Mouse (Mus musculus): Measurements from ENCODE around the gene Slc39a11. TPM values are rescaled to one million over a fixed set of nuclear protein-coding genes. Genes with fewer than 3 reads are reported as not detected.

Slc39a11 gene
- polyA plus RNA-seq, 1 experiment from 2014 or later, result 16.8 TPM

- H3K36me3 ChIP-seq, result no peaks in the 10 kb centered on the region
- peaks cover 5% of the 10 kb centered on the region; the same call in 1 of the 2 replicates for H3K27me3 ChIP-seq (replicated peaks)
- no peak overlapping the region for H3K4me3 ChIP-seq
- WGBS, result 69% methylated on average over 7 of the region's 7 CpGs
- ATAC-seq (ENCODE audit: extremely low read depth, insufficient number of reproducible peaks, low FRiP score, low TSS enrichment), result no peak
- no peak overlapping the region for H3K4me2 ChIP-seq
- no peaks in the 10 kb centered on the region for H3K9me3 ChIP-seq
- no peak overlapping the region for H3K9ac ChIP-seq
- H3K27ac ChIP-seq (replicated peaks), result no peak overlapping the region
- no peaks in the 10 kb centered on the region for H3K4me1 ChIP-seq
Measured at GRCm38 (mm10) chr11:113632303-113632702, 17.6 kb downstream of the Slc39a11 start.

GRCm38 (mm10) chr11:113631862-113632261, 18.0 kb downstream of the Slc39a11 start:
- Histone ChIP-seq H3K4me1 (no peaks in the 10 kb centered on the region), H3K9me3 (no peaks in the 10 kb centered on the region), H3K9ac (no peak overlapping the region), H3K4me2 (no peak overlapping the region), H3K27ac (replicated peaks) (no peak overlapping the region), H3K36me3 (no peaks in the 10 kb centered on the region), H3K27me3 (replicated peaks) (peaks cover 5% of the 10 kb centered on the region; the same call in 1 of the 2 replicates), H3K4me3 (no peak overlapping the region)
- ATAC-seq (ENCODE audit: extremely low read depth, insufficient number of reproducible peaks, low FRiP score, low TSS enrichment), result no peak
- 73% methylated on average over 8 of the region's 8 CpGs for WGBS

GRCm38 (mm10) chr11:113631302-113631701, 18.6 kb downstream of the Slc39a11 start:
- no peaks in the 10 kb centered on the region for H3K4me1 ChIP-seq
- WGBS, result 69% methylated on average over 8 of the region's 8 CpGs
- H3K9ac ChIP-seq, result no peak overlapping the region
- H3K4me2 ChIP-seq, result no peak overlapping the region
- peaks cover 5% of the 10 kb centered on the region; the same call in 1 of the 2 replicates for H3K27me3 ChIP-seq (replicated peaks)
- H3K9me3 ChIP-seq, result no peaks in the 10 kb centered on the region
- H3K4me3 ChIP-seq, result no peak overlapping the region
- ATAC-seq (ENCODE audit: extremely low read depth, insufficient number of reproducible peaks, low FRiP score, low TSS enrichment), result no peak
- H3K36me3 ChIP-seq, result no peaks in the 10 kb centered on the region
- H3K27ac ChIP-seq (replicated peaks), result no peak overlapping the region

GRCm38 (mm10) chr11:113630642-113631041, 19.2 kb downstream of the Slc39a11 start:
- no peak overlapping the region for H3K4me2 ChIP-seq
- peaks cover 5% of the 10 kb centered on the region; the same call in 1 of the 2 replicates for H3K27me3 ChIP-seq (replicated peaks)
- 57% methylated on average over 7 of the region's 7 CpGs for whole genome bisulfite sequencing
- H3K4me1 ChIP-seq, result no peaks in the 10 kb centered on the region
- ATAC-seq (ENCODE audit: extremely low read depth, insufficient number of reproducible peaks, low FRiP score, low TSS enrichment), result no peak
- H3K9me3 ChIP-seq, result no peaks in the 10 kb centered on the region
- no peak overlapping the region for H3K27ac ChIP-seq (replicated peaks)
- H3K36me3 ChIP-seq, result no peaks in the 10 kb centered on the region
- H3K4me3 ChIP-seq, result no peak overlapping the region
- no peak overlapping the region for H3K9ac ChIP-seq

GRCm38 (mm10) chr11:113627785-113628184, 22.1 kb downstream of the Slc39a11 start:
- Histone ChIP-seq H3K4me3 (no peak overlapping the region), H3K4me1 (no peaks in the 10 kb centered on the region), H3K27ac (replicated peaks) (no peak overlapping the region), H3K27me3 (replicated peaks) (peaks cover 5% of the 10 kb centered on the region; the same call in 1 of the 2 replicates), H3K9ac (no peak overlapping the region), H3K9me3 (no peaks in the 10 kb centered on the region), H3K36me3 (no peaks in the 10 kb centered on the region), H3K4me2 (no peak overlapping the region)
- ATAC-seq (ENCODE audit: extremely low read depth, insufficient number of reproducible peaks, low FRiP score, low TSS enrichment), result no peak
- 49% methylated on average over 4 of the region's 4 CpGs for WGBS

- peaks cover 22% of the 10 kb centered on the region for H3K27me3 ChIP-seq (replicated peaks)
- no peak overlapping the region for H3K9ac ChIP-seq
- 92% methylated on average over 18 of the region's 18 CpGs for WGBS
- ATAC-seq (ENCODE audit: extremely low read depth, insufficient number of reproducible peaks, low FRiP score, low TSS enrichment), result no peak
- no peak overlapping the region for H3K27ac ChIP-seq (replicated peaks)
- no peaks in the 10 kb centered on the region for H3K4me1 ChIP-seq
- no peaks in the 10 kb centered on the region for H3K36me3 ChIP-seq
- no peak overlapping the region for H3K4me3 ChIP-seq
- no peaks in the 10 kb centered on the region for H3K9me3 ChIP-seq
- H3K4me2 ChIP-seq, result no peak overlapping the region
Measured at GRCm38 (mm10) chr11:113625437-113625836, 24.4 kb downstream of the Slc39a11 start.

- no peak overlapping the region for H3K9ac ChIP-seq
- peaks cover 21% of the 10 kb centered on the region for H3K4me1 ChIP-seq
- H3K36me3 ChIP-seq, result no peaks in the 10 kb centered on the region
- H3K27me3 ChIP-seq (replicated peaks), result peaks cover 49% of the 10 kb centered on the region
- no peaks in the 10 kb centered on the region for H3K9me3 ChIP-seq
- H3K4me3 ChIP-seq, result no peak overlapping the region
- no peak overlapping the region for H3K4me2 ChIP-seq
- 73% methylated on average over 4 of the region's 4 CpGs for WGBS
- ATAC-seq (ENCODE audit: extremely low read depth, insufficient number of reproducible peaks, low FRiP score, low TSS enrichment), result no peak
- no peak overlapping the region for H3K27ac ChIP-seq (replicated peaks)
Measured at GRCm38 (mm10) chr11:113622028-113622427, 27.9 kb downstream of the Slc39a11 start.

GRCm38 (mm10) chr11:113621001-113621400, 28.9 kb downstream of the Slc39a11 start:
- no peaks in the 10 kb centered on the region for H3K36me3 ChIP-seq
- H3K4me3 ChIP-seq, result no peak overlapping the region
- H3K9me3 ChIP-seq, result no peaks in the 10 kb centered on the region
- peaks cover 21% of the 10 kb centered on the region for H3K4me1 ChIP-seq
- H3K27me3 ChIP-seq (replicated peaks), result peaks cover 50% of the 10 kb centered on the region
- no peak for ATAC-seq (ENCODE audit: extremely low read depth, insufficient number of reproducible peaks, low FRiP score, low TSS enrichment)
- no peak overlapping the region for H3K4me2 ChIP-seq
- no peak overlapping the region for H3K9ac ChIP-seq
- no peak overlapping the region for H3K27ac ChIP-seq (replicated peaks)
- WGBS, result 71% methylated on average over 2 of the region's 2 CpGs

- H3K9ac ChIP-seq, result peak overlapping the region; percentile 80
- H3K4me3 ChIP-seq, result peak overlapping the region; percentile 57
- no peaks in the 10 kb centered on the region for H3K36me3 ChIP-seq
- ATAC-seq (ENCODE audit: extremely low read depth, insufficient number of reproducible peaks, low FRiP score, low TSS enrichment), result no peak
- no peaks in the 10 kb centered on the region for H3K9me3 ChIP-seq
- H3K4me2 ChIP-seq, result peak overlapping the region; percentile 97
- peaks cover 21% of the 10 kb centered on the region for H3K4me1 ChIP-seq
- no peak overlapping the region for H3K27ac ChIP-seq (replicated peaks)
- H3K27me3 ChIP-seq (replicated peaks), result peaks cover 59% of the 10 kb centered on the region
- 5% methylated on average over 31 of the region's 31 CpGs for WGBS
Measured at GRCm38 (mm10) chr11:113619420-113620080, 30.3 kb downstream of the Slc39a11 start.

- H3K27ac ChIP-seq (replicated peaks), result no peak within 1 kb of the TSS
- peak within 1 kb of the TSS; percentile 57 for H3K4me3 ChIP-seq
- ATAC-seq (ENCODE audit: extremely low read depth, insufficient number of reproducible peaks, low FRiP score, low TSS enrichment), result no peak; the same call in 1 of the 2 replicates
- H3K9me3 ChIP-seq, result no peaks in the 10 kb centered on the region
- peaks cover 21% of the 10 kb centered on the region for H3K4me1 ChIP-seq
- H3K36me3 ChIP-seq, result no peaks in the 10 kb centered on the region
- peak within 1 kb of the TSS; percentile 80 for H3K9ac ChIP-seq
- WGBS, result 2% methylated on average over 54 of the region's 54 CpGs
- H3K27me3 ChIP-seq (replicated peaks), result peaks cover 63% of the 10 kb centered on the region
- peak within 1 kb of the TSS; percentile 97 for H3K4me2 ChIP-seq
Measured at GRCm38 (mm10) chr11:113618672-113619419, 31.0 kb downstream of the Slc39a11 start, which contains the start of gene Sstr2. Sstr2 (plus strand) TSS chr11:113619342.

GRCm38 (mm10) chr11:113618303-113618671, 31.6 kb downstream of the Slc39a11 start:
- Histone ChIP-seq H3K4me3 (peak overlapping the region; percentile 57), H3K27ac (replicated peaks) (no peak overlapping the region), H3K4me2 (peak overlapping the region; percentile 97), H3K36me3 (no peaks in the 10 kb centered on the region), H3K9me3 (no peaks in the 10 kb centered on the region), H3K4me1 (peaks cover 21% of the 10 kb centered on the region), H3K9ac (no peak overlapping the region; the same call in 1 of the 2 replicates), H3K27me3 (replicated peaks) (peaks cover 67% of the 10 kb centered on the region)
- no peak for ATAC-seq (ENCODE audit: extremely low read depth, insufficient number of reproducible peaks, low FRiP score, low TSS enrichment)
- 24% methylated on average over 4 of the region's 4 CpGs for WGBS
